Mouse (Mus musculus): ENCODE data around the gene Fam155a.
"Not testable (repeated sequence)": the region's sequence is repeated elsewhere in the genome, so short reads cannot be mapped to it uniquely, and the experiment has no call there.

The Fam155a gene

GRCm38 (mm10) chr8:9660014-9660413 lies 110.9 kb downstream of the Fam155a start:
- DNase-seq (ENCODE audit: low spot score), result not testable (repeated sequence)

- DNase-seq (ENCODE audit: low spot score), result no peak
Observed at GRCm38 (mm10) chr8:9656901-9657300, 114.1 kb downstream of the Fam155a start.

- DNase-seq (ENCODE audit: low spot score), result no peak
Observed at GRCm38 (mm10) chr8:9654826-9655225, 116.1 kb downstream of the Fam155a start.

- no peak for DNase-seq (ENCODE audit: low spot score)
Observed at GRCm38 (mm10) chr8:9653643-9654042, 117.3 kb downstream of the Fam155a start.

- DNase-seq (ENCODE audit: low spot score), result no peak
Observed at GRCm38 (mm10) chr8:9638162-9638561, 132.8 kb downstream of the Fam155a start.

DNA sequence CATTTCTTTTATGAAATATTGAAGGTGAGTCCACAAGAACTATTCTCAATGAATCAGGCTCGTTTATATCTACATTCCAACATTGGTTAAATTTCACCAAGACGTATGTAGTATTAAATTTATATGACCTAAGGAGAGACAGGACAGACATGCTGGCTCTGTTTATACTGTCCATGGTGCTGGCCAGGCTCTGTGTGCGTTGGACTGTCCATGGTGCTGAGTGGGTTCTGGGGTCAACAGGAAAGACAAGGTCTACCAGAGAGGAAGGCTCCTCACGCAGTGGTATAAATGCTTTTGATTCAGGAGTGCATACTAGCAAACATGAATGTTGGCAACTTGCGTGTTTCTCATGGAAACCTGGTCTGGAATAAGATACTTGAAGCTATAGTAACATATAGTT lies 135.7 kb downstream of the Fam155a start:
- peak; percentile 10 for DNase-seq (ENCODE audit: low spot score)

DNA sequence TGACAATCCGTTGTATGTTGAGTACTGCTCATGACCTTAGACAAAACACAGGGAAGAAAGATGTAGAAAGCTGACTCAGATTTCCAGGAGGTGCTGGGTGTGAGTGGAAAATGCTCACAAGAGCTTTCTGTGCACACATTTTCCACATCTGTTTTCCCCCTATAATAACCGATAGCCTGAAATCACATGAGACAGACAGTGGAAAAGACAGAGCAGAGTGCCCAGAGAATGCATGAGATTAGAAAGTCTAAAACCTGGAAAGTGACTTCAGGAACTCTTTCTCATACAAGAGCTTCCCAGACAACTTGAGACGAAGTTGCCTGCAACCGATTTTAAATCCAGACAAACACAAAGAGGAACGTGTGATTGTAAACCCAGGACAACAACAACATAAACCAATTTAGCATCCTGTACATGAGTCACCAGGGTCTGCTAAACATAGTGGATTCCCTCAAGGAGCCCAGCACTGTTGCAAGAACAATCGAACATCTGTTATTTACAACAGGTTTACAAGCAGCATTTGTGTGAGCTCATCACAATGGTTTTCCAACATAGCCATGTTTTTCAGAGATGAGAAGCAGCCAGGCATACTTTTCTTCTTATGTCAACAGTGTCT lies 163.8 kb downstream of the Fam155a start:
- DNase-seq (ENCODE audit: low spot score), result no peak

DNA sequence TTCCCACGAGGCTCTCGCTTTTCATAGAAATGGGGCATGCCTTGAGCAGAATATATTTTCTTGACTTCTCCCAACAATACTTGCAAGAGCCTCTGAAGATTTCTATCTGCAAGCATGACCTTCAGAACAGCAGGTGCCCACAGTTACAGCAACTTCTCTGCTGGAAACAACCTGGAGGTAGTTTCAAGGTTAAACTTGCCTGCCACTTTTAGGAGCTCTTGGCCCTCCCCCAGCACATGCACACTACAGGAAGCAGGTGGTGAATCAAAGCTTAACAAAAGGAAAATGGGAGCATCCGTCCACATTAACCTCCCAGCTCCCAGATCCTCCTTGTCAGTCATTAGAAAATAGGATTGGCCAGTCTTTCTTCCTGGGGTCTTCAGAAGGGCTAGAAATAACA lies 175.0 kb downstream of the Fam155a start:
- no peak for DNase-seq (ENCODE audit: low spot score)

DNA sequence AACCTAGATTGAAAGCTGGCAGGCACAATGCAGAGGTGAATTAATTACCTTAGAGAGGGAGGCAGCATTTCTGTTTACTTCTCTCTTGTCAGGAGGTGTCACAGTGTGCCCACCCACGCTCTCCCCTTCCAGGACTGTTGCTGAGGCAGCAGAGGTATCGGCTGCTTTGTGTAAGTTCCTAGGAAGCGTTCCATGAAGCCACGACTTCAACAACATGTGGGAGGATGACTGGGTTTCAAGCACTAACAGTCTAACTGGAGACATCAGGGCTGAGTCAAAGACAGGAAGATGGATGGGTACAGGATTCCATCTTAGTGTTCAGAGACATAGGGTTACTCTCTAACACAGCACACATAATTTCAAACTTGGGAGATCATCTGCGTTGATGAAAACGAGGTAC lies 189.1 kb downstream of the Fam155a start:
- no peak for DNase-seq (ENCODE audit: low spot score)

- DNase-seq (ENCODE audit: low spot score), result no peak
Observed at GRCm38 (mm10) chr8:9580192-9580591, 190.8 kb downstream of the Fam155a start.

- no peak for DNase-seq (ENCODE audit: low spot score)
Observed at GRCm38 (mm10) chr8:9571977-9572376, 199.0 kb downstream of the Fam155a start.

- DNase-seq (ENCODE audit: low spot score), result no peak
Observed at GRCm38 (mm10) chr8:9569516-9570170, 201.3 kb downstream of the Fam155a start.

GRCm38 (mm10) chr8:9549199-9549598 lies 221.8 kb downstream of the Fam155a start:
- DNase-seq (ENCODE audit: low spot score), result no peak

DNA sequence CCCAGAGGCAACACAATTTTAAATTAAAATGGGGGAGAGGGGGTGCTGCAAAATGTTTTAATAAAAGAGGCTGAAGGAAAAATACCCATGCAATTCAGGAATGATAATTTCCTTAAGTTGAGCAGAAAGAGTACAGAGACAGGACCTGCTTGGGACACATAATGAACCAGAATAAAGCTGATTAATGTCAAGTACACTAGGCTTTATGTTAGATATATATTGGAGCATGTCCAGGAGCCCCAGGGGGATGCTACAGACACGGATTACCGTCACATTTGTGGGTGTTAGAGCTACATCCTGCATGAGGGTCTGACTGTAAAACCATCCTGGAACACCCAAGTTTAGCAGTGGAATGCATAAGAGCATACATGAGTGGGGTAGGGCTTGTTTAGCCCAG lies 223.4 kb downstream of the Fam155a start:
- DNase-seq (ENCODE audit: low spot score), result no peak

DNA sequence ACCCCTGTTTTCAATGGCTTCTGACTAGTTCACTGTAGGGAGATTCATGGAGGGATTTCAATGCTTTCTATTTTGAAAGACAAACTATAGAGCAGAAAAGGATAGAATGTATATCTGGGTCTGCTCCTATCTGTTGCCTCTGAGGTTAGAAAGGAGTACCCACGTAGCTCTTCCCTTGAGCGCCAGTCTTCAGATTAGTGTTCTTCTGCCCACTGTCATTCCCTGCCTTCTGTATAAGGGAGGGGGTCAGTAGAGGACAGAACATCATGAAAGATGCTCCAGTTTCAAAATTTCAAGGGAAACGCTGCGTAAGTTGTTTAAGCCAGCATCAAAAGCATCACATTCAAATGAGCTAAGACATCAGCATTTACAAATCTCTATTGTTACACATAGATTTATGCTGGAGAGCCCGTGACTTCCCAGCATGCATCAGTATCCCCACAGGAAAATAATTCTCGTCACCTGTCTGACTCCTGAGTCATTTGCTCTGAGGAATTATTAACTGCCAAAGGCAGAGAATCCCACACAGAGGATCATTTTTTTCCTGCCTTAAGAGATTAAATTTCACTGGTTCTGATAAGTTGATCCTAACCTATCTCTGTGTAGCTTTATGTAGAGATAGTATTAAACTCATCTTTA lies 223.9 kb downstream of the Fam155a start:
- no peak for DNase-seq (ENCODE audit: low spot score)

DNA sequence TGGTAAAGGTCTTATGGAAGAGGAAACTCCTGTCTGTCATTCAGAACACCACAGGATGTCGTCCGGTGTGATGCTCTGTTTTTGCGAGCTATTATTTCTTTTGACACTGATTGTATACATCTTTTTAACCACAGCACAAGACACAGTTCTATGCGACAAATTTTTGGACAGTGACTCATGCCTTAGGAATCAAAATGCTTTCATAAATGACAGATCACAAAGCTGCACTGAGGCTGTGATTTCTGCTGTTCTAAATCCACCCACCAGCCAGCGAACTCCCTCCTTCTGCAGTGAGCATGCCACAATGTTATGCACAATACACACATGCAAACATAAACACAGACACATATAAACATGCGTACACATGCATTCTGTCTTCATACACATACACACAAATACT lies 224.5 kb downstream of the Fam155a start:
- DNase-seq (ENCODE audit: low spot score), result no peak

- no peak for DNase-seq (ENCODE audit: low spot score)
Observed at GRCm38 (mm10) chr8:9545665-9546064, 225.3 kb downstream of the Fam155a start.

DNA sequence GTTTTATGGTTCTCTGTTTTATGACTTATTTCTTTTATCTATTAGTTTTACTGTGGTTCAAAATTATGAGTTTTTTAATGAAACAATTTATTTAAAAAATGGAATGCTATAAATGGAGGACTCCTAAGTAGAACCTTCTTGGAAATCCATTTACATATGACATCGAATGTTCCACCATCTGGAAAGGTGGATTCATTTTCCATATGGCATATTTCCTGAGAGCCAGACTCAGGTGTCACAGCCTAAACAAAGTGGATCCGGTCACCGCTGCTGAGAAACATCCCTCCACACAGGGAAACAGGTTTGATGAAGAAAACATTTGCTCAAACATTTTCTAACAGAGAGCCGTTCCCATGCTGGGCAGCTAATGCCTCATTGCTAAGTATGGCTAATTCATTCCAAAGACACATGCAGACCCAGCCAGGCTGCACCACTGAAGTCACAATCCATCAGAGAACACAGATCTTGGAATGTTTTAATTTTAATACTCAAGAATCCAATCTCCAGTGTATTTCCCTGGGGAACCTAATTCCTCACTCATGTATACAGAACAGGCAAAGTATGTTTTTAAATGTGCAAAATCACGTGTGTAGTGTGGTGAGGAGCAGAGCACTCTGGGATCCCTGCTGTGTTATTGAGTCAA lies 235.1 kb downstream of the Fam155a start:
- DNase-seq (ENCODE audit: low spot score), result no peak

GRCm38 (mm10) chr8:9526515-9526914 lies 244.4 kb downstream of the Fam155a start:
- DNase-seq (ENCODE audit: low spot score), result no peak

DNA sequence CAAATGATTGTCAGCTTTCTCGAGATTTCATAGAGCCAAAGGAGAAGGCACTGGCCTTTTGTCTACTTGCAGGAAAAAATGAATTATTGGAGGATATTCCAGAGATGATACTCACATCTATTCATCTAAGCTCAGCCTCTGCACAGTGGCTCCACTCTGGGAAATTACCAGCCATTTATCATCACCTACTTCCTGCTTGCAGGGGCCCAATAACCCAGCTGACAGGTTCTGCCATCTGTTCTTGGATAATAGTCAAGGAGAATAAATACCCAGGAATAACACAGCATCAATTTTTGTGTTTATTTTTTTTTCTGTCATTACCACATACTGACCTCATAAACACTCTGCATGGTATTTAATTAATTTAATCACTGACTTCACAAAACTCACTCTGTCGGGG lies 249.4 kb downstream of the Fam155a start:
- no peak for DNase-seq (ENCODE audit: low spot score)

DNA sequence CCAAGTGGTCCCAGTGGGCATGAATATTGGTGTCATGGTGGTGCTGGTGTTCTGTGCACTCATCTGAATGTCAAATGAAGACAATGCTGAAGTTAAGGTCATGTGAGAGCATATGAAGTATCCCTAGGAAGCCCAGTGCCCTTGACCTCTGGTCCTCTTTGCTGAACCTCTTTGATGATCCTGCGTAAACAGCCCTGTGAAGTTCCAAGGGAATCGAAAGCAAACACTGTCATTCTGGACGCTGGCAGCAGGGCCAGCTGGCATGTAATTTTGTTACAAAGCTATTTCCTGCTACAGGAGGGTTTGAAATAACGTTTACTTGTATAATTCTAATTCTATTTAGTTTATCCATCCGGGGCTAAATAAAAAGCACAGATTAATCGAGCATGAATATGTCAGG lies 270.2 kb downstream of the Fam155a start:
- DNase-seq (ENCODE audit: low spot score), result no peak

DNA sequence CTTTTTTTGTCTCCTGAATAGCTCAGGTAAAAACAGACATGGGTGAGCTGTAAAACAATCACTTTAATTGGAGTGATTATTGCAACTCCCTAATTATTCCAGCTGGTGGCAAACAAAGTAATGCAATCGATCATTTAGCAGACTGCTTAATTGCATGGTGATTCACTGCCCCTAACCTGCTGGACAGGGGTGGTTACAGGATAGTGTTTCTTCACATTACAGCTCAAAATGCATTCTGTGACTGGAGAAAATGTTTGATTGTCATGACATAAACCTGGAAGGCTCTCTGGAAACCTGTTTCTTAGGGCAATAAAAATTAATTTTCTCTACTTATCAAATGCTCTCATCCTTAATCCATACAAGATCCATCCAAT lies 276.7 kb downstream of the Fam155a start:
- DNase-seq (ENCODE audit: low spot score), result no peak

DNA sequence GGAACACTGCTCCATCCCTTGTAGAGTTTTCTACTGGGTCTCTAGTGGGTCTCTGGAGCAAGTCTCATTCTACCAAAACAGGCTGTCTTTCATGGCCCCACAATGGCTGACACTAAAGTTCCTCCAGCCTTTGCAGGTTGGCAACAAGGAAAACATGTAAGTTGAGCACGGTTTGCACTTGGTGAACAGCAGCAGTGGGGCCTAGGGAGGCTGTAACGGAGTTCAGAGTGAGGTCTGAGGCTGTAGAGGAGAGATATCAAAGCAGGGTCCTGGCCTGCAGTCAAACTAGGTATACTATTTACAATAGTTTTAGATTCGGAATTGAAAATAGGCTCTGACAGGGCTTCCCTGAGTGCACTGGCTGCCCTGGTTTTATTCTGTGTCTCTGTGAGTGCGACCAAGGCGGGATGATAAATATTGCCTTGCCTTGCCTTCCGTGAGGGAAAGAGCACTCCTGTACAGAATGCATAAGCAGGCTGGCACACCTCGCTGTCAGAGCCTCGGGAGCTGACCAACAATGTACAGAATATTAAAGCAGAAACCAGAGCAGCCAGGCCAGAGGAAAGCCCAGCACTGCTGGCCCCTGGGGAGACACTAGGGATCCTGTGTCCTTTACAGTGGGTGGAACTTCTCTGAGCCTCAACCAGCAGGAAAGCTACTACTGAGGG lies 277.3 kb downstream of the Fam155a start:
- no peak for DNase-seq (ENCODE audit: low spot score)

All from urinary bladder, postnatal 14 days (tissue).